Mouse (Mus musculus) adrenal gland, postnatal 25 days (tissue): ENCODE results near the gene Chrdl2. TPM values are rescaled to one million over a fixed set of nuclear protein-coding genes. Genes with fewer than 3 reads are reported as not detected.
A peak's percentile ranks its signal among the peaks of the same experiment; 100 is the strongest.

Experiments
- DNase-seq: peaks from one replicate; pipeline ENCODE4 v3.0.0; 2021; ENCODE audit warnings: mixed read lengths
- total RNA-seq: library from RNA; stranded (reverse); gene quantifications from 2 replicates; pipeline ENCODE4 v1.2.3, GENCODE M21; 2021

Chrdl2 gene
- total RNA-seq, 1 experiment from 2014 or later = not detected

GRCm38 (mm10) chr7:99982256-99983242 is 23.4 kb upstream of the Chrdl2 start:
- DNase-seq = no peak

DNA sequence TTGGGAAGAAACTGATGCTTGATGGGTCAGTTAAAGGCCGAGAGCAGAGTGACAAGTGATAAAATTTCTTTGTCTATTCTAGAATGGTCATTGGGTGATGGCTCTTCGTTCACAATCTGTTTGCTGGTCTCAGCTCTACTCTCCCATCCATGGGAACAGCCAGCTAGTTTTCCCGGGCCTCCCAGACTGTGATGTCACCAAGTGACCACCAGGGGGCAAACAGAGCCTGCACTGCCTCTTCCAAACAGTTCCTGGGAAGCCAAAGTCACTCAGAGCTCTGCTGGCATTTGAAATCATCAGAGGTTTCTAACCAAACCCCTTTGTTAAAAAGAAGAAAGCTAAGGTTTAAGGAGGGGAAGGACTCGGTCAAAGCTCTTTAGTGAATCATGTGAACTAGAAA is 17.2 kb upstream of the Chrdl2 start:
- DNase-seq = peak; percentile 75

GRCm38 (mm10) chr7:99989844-99990760 is 15.9 kb upstream of the Chrdl2 start:
- peak; percentile 78 for DNase-seq

DNA sequence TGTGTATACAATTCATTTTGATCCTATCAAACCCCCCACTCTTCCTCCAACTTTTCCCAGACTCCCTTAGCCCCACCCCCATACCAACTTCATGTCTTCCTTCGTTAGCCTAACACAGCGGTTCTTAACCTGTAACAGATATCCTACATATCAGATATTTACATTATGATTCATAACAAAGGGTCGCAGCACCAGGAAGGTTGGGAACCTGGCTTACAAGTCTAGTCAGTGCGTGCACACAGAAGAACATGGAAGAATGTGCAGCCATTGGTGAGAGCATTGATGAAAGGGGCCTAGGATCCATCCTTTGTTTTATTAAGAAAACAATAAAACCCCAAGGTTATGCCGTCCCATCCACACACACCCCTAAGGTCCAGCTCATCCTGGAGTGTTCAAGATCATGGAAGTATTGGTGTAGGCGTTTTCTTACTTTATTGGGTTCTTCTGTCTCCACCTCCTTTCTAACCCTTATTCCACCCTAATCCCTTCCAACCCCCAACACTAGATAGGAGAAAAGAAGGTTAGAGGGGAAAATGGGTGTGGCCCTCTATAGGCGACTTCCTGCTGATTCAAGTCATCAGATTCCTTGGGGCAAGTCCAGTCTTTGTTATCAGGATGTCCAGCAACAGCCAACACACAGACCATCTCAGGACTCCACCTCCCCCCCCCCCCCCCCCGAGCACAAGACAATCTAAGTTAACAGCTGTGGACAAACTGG is 14.8 kb upstream of the Chrdl2 start:
- no peak for DNase-seq

GRCm38 (mm10) chr7:99993159-99993558 is 12.8 kb upstream of the Chrdl2 start:
- DNase-seq = no peak

DNA sequence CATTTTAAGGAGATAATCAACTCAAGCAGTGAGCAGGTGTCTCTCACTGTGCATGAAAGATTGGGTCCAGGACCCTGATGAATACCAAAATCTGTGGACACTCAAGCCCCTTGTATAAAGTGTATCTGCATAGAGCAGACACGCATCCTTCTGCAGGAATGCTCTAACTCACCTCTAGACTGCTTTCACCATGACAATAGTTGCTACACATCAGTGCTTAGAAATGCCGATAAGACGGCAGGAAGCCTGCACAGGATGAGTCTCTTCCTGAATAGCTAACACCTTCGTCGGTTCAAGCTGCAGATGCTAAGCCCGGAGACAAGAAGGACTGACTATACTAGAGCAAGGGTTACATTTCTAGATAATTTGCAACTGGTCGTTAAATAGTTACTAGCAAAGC is 10.8 kb upstream of the Chrdl2 start:
- DNase-seq = no peak

GRCm38 (mm10) chr7:99998668-99999067 is 7.3 kb upstream of the Chrdl2 start:
- DNase-seq = no peak

- DNase-seq = peak; percentile 17
Observed at GRCm38 (mm10) chr7:100003781-100004180, 2.2 kb upstream of the Chrdl2 start.

GRCm38 (mm10) chr7:100006411-100006810 is 439 bp downstream of the Chrdl2 start:
- DNase-seq = no peak

DNA sequence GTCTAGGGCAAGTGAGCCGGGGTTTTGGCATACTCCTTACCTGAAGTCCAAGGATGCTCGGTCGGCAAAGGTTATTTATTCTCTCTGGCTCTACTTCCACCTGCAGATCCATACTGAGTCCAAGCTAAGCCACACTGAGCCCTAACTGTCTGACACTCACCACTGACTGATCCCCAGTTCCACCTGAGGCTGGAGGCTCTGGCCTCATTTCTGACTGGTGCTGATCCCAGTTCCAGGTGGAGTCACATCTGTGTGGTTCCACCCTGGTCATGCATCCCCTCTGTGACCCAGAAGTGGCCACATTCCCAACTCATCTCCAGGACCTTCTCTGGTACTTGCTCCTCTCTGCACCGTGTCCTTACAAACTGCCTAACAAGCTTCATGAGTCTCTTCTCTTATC is 2.8 kb downstream of the Chrdl2 start:
- DNase-seq = no peak

DNA sequence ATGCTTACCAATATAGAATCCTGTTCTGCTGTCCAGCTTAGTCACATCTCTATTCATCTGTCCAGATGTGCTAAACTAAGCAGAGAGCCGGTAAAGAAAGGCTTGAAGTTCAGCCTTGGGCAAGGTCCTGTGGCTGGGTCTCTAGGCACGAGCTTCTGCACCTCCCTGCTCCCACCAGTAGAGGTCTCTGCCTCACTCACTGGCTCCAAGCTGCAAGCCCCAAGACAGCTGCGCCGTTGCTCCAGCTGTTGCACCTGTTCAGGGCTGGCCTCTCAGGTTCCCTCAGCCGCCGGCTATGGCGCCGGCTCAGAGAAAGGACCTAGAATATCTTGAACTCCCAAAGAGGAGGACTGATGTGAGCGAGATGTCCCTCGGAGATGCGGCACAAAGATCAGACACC is 3.7 kb downstream of the Chrdl2 start:
- peak; percentile 60 for DNase-seq

- DNase-seq = no peak
Observed at GRCm38 (mm10) chr7:100010711-100011110, 4.7 kb downstream of the Chrdl2 start.

- no peak for DNase-seq
Observed at GRCm38 (mm10) chr7:100012085-100012484, 6.1 kb downstream of the Chrdl2 start.

DNA sequence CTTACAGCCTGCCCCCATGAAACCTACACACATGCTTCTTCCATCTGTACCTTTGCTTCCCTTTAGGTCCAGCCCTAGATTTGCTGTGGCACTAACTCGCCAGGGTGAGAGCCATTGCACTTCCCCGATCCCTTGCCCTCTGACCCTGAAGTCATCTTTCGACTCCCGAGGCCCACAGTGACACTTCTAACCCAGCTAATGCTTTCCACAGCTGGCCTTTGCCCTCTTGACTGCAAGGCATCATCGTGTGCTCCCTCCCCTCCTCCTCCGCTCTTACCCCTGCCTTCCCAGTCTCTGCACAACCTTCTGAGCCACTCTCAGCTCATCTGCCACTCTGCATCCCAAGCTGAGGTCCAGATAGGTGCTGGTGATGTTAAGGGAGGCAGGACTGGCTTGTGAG is 6.5 kb downstream of the Chrdl2 start:
- DNase-seq = no peak

DNA sequence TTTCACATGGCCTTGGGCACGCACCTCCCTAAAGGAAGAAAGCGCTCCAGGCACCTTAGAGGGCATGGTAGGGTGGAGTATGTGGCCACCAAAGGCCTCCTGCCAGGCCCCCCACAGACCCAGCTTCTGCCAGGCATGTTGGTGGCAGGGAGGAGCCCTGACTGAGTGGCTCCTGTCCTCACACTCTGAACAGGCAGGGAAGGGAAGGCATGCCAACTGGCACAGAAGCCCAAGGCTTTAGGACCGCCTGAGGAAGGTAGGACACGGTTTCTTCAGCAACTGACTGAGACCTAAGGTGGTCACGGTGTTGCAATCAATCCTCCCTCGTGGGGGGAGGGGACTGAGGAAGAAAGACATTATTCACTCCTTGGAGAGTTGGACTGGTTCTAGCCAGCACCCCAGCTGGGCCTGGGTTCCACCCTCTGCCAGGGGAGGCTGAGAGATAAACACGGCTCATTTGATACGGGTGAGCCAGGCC is 8.2 kb downstream of the Chrdl2 start:
- DNase-seq = peak; percentile 48

DNA sequence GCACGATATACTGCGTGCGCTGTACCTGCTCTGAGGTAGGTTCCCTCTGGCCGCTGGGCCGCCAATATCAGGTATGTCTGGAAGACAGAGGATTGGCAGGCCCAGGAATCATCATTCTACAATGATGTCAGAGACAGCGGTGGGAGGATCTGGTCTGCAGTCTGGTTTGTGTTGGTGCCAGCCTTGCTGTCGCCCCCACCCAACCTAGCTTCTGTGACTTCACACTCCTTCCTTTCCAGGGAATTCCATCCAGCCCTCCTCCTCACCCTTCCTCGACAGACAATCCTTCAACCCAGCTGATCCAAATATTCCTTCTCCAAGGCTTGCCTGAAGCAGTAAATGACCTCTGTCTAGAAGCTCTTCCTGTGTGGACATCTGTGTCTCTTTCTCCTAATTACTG is 11.1 kb downstream of the Chrdl2 start:
- no peak for DNase-seq

- no peak for DNase-seq
Observed at GRCm38 (mm10) chr7:100027353-100027752, 21.4 kb downstream of the Chrdl2 start.

GRCm38 (mm10) chr7:100029307-100029706 is 23.3 kb downstream of the Chrdl2 start:
- no peak for DNase-seq

DNA sequence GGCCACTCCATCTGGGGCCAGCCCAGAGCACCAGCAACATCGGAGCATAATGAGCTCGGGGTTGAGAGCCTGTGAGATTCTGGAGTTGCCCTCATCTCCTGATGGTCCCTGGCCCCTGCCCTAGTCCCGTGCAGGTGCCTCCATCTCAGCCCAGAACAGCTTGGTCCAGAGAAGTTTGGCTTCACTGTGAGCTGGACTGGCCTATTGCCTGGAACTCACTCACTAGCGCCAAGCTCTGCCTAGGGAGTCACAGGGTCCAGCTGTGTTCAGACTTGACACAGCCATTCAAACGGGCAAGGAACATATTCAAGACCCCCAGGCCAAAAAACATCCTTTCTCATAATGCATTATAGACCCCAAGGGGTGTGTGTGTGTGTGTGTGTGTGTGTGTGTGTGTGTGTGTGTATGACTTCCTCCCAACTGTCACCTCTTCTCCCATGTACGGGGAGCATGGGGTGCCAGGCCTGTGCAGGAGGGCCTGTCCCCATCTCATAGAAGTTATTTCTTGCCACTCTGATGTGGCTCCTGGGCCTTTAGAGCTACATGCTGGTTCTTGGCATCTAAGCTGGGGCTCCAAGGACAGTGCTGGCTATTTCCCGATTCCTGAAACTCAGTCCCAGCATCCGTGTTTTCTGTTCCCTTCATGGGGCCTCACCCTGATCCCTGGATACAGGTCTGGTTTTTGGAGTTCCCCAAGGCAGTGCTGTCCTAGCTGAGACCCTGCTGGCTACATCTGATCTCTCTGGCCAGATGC is 25.2 kb downstream of the Chrdl2 start:
- DNase-seq = no peak

DNA sequence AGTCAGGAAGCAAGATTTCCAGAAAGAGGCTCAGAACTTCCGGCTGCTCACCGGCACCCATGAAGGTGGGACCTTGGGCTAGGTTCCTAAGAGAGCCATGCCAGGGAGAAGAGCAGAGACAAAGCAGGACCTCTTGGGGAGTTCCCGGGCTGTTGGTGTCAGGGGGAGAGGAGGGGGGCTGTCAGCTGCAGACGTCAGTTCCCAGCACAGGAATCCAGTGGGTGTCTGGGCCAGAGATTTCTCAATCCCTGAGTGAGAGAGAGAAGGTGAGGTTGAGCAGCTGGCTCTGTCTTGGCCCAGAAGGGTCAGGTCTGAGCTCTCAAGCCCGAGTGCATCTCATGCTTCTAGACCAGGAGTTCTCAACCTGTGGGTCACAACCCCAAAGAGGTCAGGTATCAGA is 27.7 kb downstream of the Chrdl2 start:
- no peak for DNase-seq

- DNase-seq = no peak
Observed at GRCm38 (mm10) chr7:100034815-100035463, 29.0 kb downstream of the Chrdl2 start.
